Mouse (Mus musculus) skeletal muscle tissue, adult 2 months (tissue): ENCODE measurements around the gene Grip1.
"Not testable (repeated sequence)": the region's sequence is repeated elsewhere in the genome, so short reads cannot be mapped to it uniquely, and the experiment has no call there.

Source experiments
- DNase-seq: peaks from one replicate; pipeline ENCODE4 v3.0.0-alpha.2; 2012; ENCODE audit warnings: low read depth, low spot score

Gene Grip1

DNA sequence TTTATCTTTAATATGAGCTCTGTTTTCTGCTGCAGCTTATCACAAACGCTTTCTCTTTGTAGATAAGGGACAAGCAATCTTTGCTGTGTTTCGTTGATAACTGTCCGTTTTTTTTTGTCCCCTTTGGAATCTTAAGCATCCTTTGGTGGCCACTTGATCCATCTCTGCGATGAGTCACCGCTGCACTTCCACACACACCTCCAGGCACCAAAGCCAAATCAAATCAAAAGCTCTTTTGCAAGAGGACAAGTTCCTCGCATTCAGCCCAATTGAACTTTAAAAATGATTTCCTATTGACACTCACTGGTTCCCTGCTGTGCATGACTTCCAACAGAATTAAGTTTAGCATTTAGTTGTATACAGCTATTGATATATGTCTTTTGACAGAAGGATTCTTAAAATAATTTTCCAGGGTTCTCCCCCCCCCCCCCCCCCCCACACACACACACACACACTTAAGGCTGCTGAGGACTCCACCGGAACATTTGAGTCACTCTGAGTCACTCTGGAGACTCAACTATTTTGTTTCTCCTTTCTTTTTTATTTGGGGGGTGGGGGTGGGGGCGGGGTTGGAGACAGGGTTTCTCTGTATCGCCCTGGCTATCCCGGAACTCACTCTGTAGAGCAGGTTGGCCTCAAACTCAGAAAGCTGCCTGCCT, 607.1 kb downstream of the Grip1 start:
- DNase-seq: no peak

DNA sequence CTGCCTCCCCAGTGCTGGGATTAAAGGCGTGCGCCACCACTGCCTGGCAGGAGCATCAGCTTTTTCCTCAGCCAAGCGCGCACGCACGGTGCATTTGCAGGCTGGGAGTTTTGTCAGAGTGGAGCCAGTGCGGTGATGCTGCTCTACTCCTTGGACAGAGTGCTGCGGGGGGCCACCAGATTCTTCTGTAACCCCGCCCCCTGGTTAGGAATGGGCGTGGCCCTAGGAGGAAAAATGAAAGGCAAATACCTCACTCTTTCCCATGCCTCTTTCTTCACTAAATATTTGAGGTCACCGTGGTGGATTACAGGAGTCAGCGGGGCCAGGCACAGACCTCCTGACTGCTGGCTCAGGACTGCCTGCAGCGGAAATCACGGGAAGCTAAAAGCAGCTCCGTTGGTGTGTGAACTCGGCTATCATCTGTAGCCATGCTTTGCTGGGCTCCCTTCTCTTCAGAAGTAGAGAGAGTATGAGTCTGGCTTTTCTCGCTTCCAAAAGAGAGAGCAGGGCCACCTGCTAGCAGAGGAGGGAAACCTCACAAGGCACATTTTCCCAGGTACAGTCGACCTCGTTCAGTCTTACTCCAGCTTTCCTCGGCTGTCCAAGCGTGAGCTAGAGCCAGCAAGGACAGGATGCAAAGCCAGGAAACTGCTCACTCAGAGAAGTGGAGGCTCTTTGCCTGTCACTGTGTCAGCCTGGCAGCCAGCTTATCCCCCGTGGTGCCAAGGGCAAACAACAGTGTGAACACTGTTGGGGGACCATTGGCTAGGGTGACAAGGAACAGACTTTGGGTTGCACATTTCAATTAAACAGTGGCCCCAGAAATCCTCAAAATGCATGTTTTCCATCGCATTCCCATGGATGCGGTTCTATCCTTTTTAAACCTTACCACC, 607.9 kb downstream of the Grip1 start:
- DNase-seq: no peak

DNA sequence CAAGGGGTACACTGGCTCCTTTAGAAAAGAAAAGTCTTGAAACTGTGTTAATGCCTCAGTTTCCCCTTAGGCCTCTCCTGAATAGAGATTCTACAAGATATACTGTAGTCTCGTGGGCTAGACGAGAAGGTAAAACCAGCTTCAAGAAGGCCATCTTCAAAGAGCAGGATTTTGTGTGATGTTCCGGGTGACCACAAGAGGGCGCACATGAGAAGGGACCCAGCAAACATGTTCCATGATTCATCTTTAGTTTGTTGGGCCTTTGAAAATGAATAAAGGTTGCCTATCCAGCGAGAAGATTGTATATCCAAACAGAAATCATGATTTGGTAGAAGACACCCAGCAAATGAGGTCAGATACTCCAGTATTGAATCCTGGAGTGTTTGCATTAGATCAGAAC, 610.8 kb downstream of the Grip1 start:
- peak; percentile 34 for DNase-seq

DNA sequence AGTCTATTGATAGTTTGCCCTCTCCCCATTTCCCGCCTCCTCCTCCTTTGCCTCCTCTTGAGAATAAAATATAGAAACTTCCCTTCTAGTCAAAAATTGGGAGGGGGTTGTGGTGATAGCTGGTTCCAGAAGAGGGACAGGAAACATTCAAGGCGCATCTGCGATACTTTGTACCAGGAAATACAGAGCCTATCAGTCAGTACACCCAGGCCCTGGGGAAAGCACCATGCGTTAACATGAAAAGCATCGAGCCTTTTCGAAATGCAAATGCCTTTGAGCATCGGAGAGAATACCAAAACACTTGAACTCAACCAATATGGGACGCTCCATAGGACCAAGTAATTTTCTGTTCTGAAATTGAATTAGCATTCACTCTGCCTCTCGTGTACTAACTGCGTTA, 612.7 kb downstream of the Grip1 start:
- no peak for DNase-seq

DNA sequence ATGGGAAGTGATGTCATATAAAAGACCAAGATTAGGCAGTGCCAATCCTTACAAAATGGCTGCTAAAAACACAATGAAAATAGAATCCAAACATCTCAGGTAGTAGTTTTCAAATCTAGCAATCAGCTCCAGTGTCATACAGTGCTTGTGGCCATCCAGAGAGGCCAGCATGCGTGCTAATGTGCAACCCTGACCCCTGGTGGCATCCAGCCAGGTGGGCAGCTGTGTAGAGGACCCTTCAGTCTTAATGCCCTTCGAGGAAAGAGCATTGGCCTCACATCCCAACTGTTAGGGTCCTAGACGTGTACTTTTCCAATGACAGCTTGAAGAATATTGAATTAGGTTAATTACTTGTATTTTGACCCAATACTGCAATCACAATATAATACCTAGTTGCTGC, 624.2 kb downstream of the Grip1 start:
- DNase-seq: no peak

DNA sequence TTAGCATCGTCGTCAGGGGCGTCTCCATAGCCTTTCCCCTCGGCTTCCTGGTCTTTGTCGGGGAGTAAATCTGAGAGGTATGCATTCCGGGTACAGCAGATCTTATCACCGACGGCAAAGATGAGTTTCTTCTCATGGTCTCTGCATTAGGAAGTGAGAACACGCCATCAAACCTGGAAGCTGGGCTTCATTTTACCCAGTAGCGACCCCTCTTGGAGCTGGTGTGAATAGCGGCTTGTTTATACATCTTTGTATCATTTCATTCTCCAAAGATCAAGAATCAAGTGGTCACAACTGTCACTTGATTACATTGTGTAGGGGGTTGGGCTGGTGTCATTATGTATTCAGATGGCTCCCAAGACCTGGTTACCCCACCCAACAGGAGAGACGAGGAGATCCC, 638.9 kb downstream of the Grip1 start:
- DNase-seq: no peak

DNA sequence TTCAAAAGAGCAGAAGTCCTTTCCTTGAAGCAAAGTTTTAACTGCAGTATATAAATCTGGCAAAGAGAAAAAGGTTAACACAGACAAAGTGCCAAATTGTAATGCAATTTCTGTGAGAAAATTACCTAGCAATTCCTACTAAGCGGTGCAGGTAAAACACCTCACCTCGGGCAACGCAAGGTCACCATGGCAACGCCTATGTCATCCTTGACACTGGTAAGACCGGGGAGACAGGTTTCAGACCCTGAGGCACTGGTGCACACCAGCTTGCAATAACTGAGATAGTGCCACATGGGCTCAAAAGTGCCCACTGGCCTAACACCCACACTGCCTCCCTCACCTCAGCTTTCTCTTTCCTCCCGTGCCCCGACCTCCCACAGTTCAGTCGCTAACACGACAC, 641.5 kb downstream of the Grip1 start:
- DNase-seq: no peak

DNA sequence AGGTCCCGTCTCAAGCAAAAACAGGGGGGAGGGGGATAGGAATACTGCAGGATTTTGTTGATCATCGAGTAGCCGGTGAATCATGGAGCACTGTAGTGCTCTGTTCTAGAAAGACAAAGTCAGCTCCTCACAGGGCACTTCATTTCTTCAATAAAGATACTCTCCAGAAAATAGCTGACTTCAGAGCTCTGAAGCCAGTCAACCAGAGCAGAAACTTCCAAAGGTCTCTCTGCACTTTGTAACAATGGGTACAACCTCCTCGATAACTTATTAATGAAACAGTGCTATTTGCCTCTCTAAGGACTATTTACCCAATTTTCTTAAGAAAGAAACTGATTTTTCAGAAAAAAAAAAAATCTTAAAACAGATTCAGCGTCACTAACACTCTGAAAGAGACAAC, 642.1 kb downstream of the Grip1 start:
- no peak for DNase-seq

DNA sequence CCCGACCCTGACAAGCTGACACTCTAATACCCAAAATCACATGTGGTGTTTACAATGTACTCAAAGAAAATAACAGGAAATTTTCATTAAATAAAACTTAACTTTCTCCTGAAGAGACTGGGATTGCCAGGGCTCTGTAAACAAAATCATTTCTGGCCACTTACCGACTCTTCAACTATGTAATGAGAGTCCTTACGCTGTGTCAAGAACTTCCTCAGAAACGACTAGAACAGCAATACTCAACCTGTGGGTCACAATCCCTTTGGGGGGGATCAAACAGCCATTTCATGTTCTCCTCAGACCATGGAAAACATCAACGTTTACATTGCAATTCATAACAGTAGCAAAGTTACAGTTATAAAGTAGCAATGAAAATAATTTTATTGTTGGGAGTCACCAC, 643.9 kb downstream of the Grip1 start:
- DNase-seq: no peak

DNA sequence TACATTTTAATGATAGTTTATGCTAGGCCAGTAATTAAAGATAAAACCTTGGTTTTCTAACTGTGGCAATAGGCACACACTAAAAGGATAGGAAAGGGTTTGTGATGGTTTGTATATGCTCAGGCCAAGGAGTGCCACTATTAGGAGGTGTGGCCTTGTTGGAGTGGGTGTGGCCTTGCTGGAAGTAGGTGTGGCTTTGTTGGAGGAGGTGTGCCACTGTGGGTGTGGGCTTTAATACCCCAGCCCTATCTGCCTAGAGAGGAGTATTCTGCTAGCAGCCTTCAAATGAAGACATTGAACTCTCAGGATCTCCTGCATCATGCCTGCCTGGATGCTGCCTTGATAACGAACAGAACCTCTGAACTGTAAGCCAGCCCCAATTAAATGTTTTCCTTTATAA, 647.2 kb downstream of the Grip1 start:
- DNase-seq: no peak

DNA sequence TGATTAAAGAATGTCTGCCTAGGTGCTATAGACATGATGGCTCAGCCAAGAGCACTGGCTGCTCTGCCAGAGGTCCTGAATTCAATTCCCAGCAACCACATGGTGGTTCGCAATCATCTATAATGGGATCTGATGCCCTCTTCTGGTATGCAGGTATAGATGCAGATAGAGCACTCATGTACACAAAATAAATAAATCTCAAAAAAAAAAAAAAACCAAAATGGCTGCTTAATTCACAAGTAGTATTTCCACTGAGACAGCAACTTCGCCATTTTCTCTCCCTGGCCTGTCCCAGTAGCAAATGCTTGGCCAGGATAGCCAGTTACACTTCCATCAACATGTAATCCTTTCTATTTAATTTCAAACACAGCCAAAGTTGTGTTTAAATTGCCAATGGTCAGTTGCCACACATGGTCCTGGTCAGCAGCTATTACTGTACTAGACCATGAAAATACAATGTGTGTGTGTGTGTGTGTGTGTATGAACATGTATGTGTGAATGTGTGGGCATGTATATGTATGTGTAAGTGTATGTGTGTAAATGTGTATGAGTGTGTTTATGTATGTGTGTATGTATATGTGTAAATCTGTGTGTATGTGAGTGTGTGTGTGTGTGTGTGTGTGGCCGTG, 658.2 kb downstream of the Grip1 start:
- DNase-seq: no peak

DNA sequence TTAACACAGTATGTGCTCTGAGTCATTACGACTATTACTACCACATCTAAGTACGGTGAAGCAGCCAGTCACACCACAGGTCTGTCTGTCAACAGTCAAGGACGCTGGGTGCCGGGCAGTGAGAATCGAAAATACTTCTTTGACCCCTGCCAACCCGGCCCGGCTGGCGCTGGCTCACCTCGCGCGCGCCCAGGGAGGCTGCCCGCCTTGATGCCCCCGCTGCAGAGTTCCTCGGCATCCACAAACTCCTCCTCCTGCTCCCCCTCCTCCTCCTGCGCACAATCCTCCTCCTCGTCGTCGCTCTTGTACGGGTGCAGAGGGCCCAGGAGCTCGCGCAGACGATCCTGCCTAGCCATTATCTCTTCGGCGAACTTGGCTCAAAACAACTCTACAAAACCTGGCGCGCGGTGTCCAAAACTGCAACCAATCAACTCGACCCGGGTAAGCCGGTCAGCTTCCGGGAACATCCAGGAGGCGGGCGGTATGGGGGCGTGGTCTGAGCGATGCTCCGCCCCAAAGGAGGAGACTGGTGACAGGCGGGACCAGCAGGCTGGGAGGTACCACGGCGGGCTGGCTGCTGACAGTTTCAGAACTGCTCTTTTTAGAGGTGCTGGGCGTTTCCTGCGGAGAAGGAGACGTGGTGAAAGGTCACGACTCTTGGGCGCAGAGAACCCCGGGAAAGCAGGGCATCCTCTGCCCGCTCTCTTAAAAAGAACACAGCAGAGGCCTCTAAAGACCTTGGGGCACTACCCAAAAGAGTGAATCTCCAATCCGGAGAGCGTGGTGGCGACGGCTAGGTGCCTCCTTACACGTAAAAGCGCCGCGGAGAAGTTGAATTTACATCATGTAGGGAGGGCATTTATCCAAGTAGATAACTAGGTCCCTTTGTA, 659.1 kb downstream of the Grip1 start, which contains the start of gene Helb:
TSS of gene Helb (minus strand) at position 481 of the 890 bp plus-strand sequence.
- DNase-seq: peak; percentile 93

DNA sequence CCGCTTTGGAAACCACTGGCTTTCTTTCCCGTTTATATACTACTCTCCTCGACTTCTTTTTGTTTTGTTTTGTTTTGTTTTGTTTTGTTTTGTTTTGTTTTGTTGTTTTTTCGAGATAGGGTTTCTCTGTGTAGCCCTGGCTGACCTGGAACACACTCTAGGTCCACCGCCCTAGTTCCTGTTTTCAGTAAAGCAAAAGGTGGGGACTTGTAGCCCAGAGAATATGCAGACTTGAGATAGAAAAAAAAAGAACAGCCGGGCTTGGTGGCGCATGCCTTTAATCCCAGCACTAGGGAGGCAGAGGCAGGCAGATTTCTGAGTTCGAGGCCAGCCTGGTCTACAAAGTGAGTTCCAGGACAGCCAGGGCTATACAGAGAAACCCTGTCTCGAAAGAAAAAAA, 659.9 kb downstream of the Grip1 start:
- not testable (repeated sequence) for DNase-seq

DNA sequence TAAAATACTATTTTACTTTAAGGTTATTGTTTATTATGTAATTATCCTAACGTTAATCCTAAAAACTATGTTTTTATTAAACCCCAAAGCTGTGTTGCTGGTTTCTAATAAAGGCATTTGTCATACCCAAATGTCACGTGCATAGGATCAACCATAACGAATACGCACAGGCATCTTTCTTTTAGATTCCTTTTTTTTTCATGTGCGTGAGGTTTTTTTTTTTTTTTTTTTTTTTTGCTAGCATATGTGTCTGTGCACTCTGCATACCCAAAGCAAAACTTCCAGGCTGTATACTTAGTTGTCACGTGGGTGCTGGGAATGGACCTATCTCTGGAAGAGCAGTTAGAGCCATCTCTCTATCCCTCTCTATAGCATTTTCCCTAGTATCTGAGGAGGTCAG, 660.4 kb downstream of the Grip1 start:
- no peak for DNase-seq

DNA sequence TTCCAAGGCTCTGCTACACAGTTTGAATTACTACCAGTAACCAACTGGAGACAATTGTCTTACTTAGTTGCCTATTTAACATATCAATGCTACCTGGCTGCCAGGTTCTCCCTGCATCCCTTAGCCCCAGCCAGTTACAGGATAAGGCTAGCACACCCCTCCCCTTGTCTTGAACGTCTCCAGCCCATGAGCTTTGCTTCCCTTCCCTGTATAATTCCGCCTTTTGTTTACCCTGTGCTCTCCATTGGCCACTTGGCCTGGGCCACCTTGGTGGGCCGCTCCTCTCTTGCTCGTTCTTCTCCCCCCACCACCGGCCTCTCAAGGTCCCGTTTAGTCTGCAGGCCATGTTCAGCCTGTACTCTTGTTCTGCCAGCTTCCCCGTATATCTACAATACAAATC, 660.9 kb downstream of the Grip1 start:
- DNase-seq: no peak

DNA sequence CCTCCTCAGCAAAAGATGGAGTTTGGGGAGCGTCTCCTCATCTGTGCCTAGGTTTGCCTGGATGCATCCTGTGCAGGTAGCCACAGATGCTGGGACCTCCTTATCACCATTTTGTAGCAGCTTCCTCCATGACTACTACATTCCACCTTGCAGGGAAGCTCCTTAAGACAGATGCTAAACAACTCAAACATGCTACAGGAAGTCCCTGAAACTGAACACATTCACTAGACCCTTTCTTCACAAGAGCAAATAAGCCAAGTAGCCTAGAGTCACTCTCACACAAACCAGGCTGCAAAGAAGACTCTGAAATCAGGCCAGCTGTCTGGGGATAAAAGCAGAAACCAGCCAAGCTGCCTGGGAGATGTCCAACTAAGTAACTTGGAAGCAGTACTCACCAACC, 661.6 kb downstream of the Grip1 start:
- DNase-seq: no peak

DNA sequence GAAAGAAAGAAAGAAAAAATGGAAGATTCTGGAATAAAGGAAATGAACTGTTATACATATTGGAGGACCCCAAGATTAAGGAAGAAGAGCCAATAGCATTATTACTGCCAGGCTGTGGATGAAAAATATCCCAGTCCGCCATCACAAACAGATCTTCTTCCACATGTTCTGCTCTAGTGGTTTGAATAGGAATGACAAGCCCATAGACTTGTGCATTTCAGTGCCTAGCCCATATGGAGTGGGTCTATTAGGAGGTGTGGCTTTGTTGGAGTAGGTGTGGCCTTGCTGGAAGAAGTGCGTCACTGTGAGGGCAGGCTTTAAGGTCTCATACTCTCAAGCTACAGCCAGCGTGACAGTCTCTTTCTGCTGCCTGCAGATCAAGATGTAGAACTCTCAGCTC, 670.1 kb downstream of the Grip1 start:
- no peak for DNase-seq

DNA sequence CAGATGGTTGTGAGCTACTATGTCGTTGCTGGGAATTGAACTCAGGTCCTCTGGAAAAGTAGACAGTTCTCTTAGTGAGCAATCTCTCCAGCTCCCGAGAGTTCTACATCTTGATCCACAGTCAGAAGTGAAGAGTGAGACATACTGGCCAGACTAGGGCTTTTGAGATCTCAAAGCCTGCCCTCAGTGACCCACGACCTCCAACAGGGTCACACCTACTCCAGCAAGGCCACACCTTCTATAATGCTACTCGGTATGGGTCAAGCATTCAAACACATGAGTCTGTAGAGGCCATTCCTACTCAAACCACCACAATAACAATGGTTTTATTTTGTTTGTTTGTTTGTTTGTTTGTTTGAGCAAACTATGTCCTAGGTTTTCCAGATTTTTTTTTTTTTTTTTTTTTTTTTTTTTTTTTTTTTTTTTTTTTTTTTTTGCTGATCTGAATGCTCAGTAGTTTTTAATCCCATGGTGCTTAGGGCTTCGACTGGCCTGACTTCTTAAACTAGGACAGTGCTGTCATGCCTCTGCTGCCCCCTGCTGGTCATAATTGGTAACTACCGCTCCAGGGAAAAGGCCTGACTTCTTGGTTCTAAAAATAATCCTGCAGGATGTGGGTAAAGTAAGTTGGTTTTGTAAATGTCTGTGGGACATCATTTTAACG, 671.3 kb downstream of the Grip1 start:
- peak; percentile 84 for DNase-seq

DNA sequence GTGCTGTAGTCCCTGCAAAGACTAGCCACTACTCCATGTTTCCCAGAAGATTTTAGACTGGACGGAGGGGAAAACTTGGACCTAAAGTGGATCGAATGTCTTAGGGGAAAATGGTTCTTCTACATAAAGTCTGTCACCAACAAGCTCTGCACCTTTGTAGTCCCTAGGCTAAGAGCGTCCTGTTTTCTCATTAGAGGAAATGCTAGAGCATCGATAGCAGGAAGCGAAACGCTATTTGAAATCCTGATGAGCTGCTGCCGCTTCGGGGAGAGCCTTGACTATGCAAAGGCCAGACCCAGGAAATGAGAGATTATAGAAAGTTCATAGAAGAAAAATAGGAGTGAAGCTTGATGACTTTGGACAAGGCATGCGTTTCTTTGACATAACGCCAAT, 671.8 kb downstream of the Grip1 start:
- DNase-seq: no peak

DNA sequence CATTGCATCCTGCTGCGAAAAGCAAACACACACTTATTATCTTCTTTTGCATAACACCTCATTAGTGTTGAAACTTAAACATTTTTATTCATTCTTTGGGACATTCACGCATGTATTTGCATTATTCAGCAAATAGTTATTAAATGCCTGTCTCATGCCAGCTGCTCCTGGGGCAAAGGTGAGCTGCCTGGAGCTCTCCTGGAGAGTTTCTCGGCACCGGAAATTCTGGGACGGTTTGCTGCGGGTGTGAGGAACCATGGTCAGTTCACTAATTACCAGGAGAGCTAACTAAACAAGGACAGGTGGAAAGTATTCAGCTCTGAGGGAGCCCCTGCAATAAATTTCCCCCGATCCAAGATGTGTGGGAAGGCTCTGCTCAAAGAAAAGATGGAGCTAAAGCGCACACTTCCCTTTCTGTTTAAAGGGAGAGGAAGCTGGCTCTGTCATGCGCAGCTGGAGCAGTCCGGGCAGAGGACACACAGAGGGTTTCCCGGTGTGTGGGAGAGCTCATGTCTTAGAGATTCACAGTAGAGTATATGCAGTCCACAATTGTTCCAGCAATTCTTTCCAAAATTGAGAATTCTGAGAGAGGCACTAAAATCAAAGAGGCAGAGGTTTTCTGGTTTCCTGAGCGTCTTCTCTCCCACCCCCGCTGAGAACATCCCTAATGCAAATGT, 675.1 kb downstream of the Grip1 start:
- DNase-seq: no peak

DNA sequence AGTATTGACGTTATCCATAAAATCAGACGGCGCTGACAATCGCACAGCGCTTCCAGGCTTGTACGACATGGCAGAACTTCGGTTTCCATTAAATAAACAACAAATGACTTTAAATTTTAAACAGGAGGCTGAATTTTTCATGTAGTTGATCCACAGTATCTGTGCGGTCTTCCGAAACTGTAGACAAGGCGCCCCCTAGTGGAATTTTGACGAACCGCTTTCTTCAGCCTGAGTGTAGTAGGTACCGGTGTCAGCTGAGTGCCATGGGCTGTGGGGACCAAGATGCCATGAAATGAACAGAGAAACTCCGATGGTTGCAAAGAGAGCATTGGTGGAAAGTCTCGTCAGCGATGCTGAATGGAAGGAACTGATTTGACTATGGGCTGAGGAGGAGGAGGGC, 677.0 kb downstream of the Grip1 start:
- DNase-seq: no peak
